Mouse (Mus musculus) layer of hippocampus, adult 9-10 months (tissue): ENCODE measurements around the gene Mier2.

Experiments used
- DNase-seq: peaks from one replicate; pipeline ENCODE4 v3.0.0; 2022; ENCODE audit warnings: low spot score

Mier2 gene

GRCm38 (mm10) chr10:79496701-79497288 is 58.2 kb downstream of the Mier2 start:
- DNase-seq, result no peak

GRCm38 (mm10) chr10:79495886-79496285 is 59.1 kb downstream of the Mier2 start:
- no peak for DNase-seq
